Mouse (Mus musculus) CH12.LX (cell line): ENCODE results near the gene Pttg1ip.

Source experiments
- CHD1 ChIP-seq: IDR thresholded peaks from 2 replicates; pipeline ENCODE4 v1.6.1; 2012; ENCODE audit warnings: low read depth, low read length, improper control_type of control experiment, inconsistent platforms
- CTCF ChIP-seq, 2 experiments: IDR thresholded peaks in 1 of 2; conservative IDR thresholded peaks in 1 of 2; 2 replicates each; pipeline ENCODE4 v1.5.1; 2011 to 2012; ENCODE audit warnings: low read depth in 2 of 2, low read length in 2 of 2, improper control_type of control experiment in 1 of 2, inconsistent platforms in 1 of 2, mild to moderate bottlenecking in 1 of 2, moderate library complexity in 1 of 2
- MAFK ChIP-seq: IDR thresholded peaks from 2 replicates; pipeline ENCODE4 v1.6.1; 2011; ENCODE audit warnings: low read length, improper control_type of control experiment; ENCODE audit not compliant: insufficient replicate concordance
- MAZ ChIP-seq: IDR thresholded peaks from 2 replicates; pipeline ENCODE4 v1.6.1; 2012; ENCODE audit warnings: low read depth, mild to moderate bottlenecking, inconsistent platforms, low read length, improper control_type of control experiment, moderate library complexity
- POLR2A ChIP-seq: IDR thresholded peaks from 2 replicates; pipeline ENCODE4 v1.6.1; 2011; ENCODE audit warnings: low read depth, mild to moderate bottlenecking, improper control_type of control experiment, low read length
- RCOR1 ChIP-seq: conservative IDR thresholded peaks from 2 replicates; pipeline ENCODE4 v1.6.1; 2012; ENCODE audit warnings: low read depth, mild to moderate bottlenecking, inconsistent platforms, low read length, improper control_type of control experiment
- ZKSCAN1 ChIP-seq: IDR thresholded peaks from 2 replicates; pipeline ENCODE4 v1.6.1; 2012; ENCODE audit warnings: low read depth, inconsistent platforms, low read length, improper control_type of control experiment, borderline replicate concordance
- ZNF384 ChIP-seq: IDR thresholded peaks from 2 replicates; pipeline ENCODE4 v1.6.1; 2012; ENCODE audit warnings: low read depth, low read length, improper control_type of control experiment, inconsistent platforms

DNA sequence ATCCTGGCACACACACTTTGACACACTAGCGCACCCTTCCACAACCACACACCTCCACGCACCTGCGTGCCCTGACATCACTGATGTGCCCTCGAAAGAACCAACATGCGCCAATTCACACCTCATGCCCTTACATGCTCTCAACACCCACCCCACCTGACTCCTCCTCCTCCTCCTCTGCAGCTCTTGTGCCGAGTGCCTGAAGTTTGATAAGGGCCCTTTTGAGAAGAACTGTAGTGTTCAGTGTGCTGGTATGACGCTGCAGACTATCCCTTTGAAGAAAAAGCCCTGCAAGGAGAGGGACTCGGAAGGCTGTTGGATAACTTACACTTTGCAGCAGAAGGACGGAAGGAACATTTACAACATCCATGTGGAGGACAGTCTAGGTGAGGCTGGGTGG is 20.7 kb upstream of the Pttg1ip start:
- TF ChIP-seq CTCF (conservative IDR thresholded peaks at IDR 0.05 in 1 of 2, IDR thresholded peaks at IDR 0.05 in 1 of 2; ENCODE audit: low read depth in 2 of 2, low read length in 2 of 2) (no peak), ZNF384 (no peak), ZKSCAN1 (no peak), CHD1 (no peak), RCOR1 (no peak), MAZ (no peak), POLR2A (no peak), MAFK (no peak)
